Mouse (Mus musculus) hindbrain, postnatal 0 days (tissue): ENCODE measurements around the gene Exoc8. TPM values are rescaled to one million over a fixed set of nuclear protein-coding genes. Genes with fewer than 3 reads are reported as not detected.

ENCODE experiments used
- ATAC-seq: fragments of 200-750 bp; cut with Nextera tagmentation; 2 replicates; pipeline ENCODE4 v1.8.0; 2017; ENCODE audit warnings: mild to moderate bottlenecking, moderate TSS enrichment, moderate library complexity
- DNase-seq: peaks from one replicate; pipeline ENCODE4 v3.0.0-alpha.2; 2015; ENCODE audit warnings: low spot score
- H3K27ac ChIP-seq: fragments of 300-500 bp; sonication (generic); 2 replicates; pipeline ENCODE4 v1.5.1; 2014; ENCODE audit warnings: mild to moderate bottlenecking
- H3K27me3 ChIP-seq: fragments of 300-500 bp; sonication (generic); 2 replicates; pipeline ENCODE4 v1.6.1; 2014; ENCODE audit warnings: low read length, mixed read lengths; ENCODE audit not compliant: insufficient read depth
- H3K36me3 ChIP-seq: fragments of 300-500 bp; sonication (generic); 2 replicates; pipeline ENCODE4 v1.6.1; 2014; ENCODE audit warnings: low read length, mixed read lengths; ENCODE audit not compliant: insufficient read depth
- H3K4me1 ChIP-seq: fragments of 300-500 bp; sonication (generic); 2 replicates; pipeline ENCODE4 v1.6.1; 2014; ENCODE audit warnings: antibody characterized with exemption, low read length, mixed read lengths; ENCODE audit not compliant: insufficient read depth
- H3K4me2 ChIP-seq: fragments of 300-500 bp; sonication (generic); 2 replicates; pipeline ENCODE4 v1.6.1; 2014; ENCODE audit warnings: low read depth, mild to moderate bottlenecking, low read length, moderate library complexity, mixed read lengths
- H3K4me3 ChIP-seq: fragments of 300-500 bp; sonication (generic); 2 replicates; pipeline ENCODE4 v1.5.1; 2014; ENCODE audit warnings: low read length
- H3K9ac ChIP-seq: fragments of 300-500 bp; sonication (generic); replicated peaks from 2 replicates; pipeline ENCODE4 v1.6.1; 2014; ENCODE audit warnings: mild to moderate bottlenecking, low read length, moderate library complexity, mixed read lengths
- H3K9me3 ChIP-seq: fragments of 300-500 bp; sonication (generic); 2 replicates; pipeline ENCODE4 v1.6.1; 2016; ENCODE audit warnings: low read length, mixed read lengths
- CTCF ChIP-seq: IDR thresholded peaks from 2 replicates; pipeline ENCODE4 v1.5.1; 2016; ENCODE audit warnings: antibody characterized with exemption, control low read depth, low read depth
- WGBS: fragments of 180-500 bp; shearing (Covaris S2); extraction: QIAGEN DNeasy Blood & Tissue Kit; methylation state at CpG from one replicate; pipeline ENCODE4 v1.1.7; 2014; 5-methylcytosine and 5-hydroxymethylcytosine counted together
- polyA plus RNA-seq: library from polyadenylated mRNA; unstranded; fragments of >200 nt; fragmentation: Nextera tagmentation; extraction: Ambion mirVana; gene quantifications from 2 replicates; pipeline ENCODE4 v1.2.1, GENCODE M21; 2015
- total RNA-seq: library from RNA; depleted of rRNA; stranded (reverse); fragments of >200 nt; gene quantifications from 2 replicates; pipeline ENCODE4 v1.2.3, GENCODE M21; 2014

Gene Exoc8
- total and polyA plus RNA-seq, 2 experiments from 2014 or later = 10.8 to 36.8 TPM

DNA sequence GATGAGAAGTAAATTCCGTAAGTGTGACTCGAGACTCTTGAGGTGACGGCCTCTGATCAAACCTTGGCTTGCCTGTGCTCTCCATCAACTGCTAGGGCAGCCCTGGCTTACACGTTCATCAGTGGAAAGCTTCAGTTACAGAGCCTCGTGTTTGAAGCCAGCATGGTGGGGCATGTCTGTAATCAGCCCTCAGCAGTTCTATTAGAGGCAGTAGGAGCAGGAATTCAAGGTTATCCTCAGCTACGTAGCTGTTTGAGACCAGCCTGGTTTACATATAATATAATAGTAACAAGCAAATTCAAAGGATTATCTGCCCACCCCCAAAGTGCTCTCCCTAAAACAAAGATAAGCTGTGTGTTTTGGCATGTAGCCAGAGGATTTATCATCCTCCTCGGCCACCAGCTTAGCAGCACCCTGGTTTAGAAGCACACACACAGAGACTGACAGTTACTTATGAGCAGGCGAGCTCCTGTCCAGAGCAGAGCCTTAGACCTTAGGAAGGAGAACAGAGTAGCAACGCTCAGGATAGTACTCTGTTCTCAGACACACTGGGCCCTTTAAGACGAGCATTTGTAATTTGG, 18.5 kb downstream of the Exoc8 start:
- H3K36me3 ChIP-seq = peaks cover 84% of the 10 kb centered on the region
- no peak overlapping the region for H3K4me3 ChIP-seq
- no peak for TF ChIP-seq CTCF

DNA sequence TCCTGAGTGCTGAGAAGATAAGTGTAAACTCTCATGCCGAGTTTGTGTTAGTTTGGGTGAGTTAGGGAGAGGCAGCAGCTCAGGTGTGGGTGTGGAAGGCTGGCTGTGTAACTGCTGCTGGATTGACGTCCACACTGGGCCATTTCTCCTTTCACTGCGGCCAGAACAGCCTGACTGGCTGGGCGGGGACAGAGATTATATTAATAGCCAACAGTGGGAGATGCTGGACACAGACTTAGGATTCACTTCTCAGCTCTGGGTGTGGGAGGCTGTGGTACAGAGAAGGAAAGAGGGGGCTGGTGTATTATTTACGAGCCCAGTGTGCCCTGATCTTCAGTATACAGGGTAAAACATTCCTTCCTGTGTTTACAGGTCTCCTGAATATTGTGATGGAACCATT, 19.4 kb downstream of the Exoc8 start:
- no peak for TF ChIP-seq CTCF
- Histone ChIP-seq H3K4me3 (no peak overlapping the region), H3K9ac (no peak overlapping the region), H3K27ac (no peak overlapping the region), H3K4me1 (no peaks in the 10 kb centered on the region), H3K9me3 (no peaks in the 10 kb centered on the region), H3K4me2 (no peak overlapping the region), H3K36me3 (peaks cover 84% of the 10 kb centered on the region), H3K27me3 (no peaks in the 10 kb centered on the region)
- no peak for ATAC-seq
- DNase-seq = no peak
- 92% methylated on average over 5 of the region's 5 CpGs for WGBS

More for the DNA sequence above, 18.5 kb downstream of the Exoc8 start:
- Histone ChIP-seq H3K9ac (no peak overlapping the region), H3K27me3 (no peaks in the 10 kb centered on the region), H3K9me3 (no peaks in the 10 kb centered on the region), H3K4me1 (no peaks in the 10 kb centered on the region), H3K4me2 (no peak overlapping the region), H3K27ac (no peak overlapping the region)
- WGBS = 88% methylated on average over 10 of the region's 10 CpGs
- DNase-seq (no peak), ATAC-seq (no peak)

DNA sequence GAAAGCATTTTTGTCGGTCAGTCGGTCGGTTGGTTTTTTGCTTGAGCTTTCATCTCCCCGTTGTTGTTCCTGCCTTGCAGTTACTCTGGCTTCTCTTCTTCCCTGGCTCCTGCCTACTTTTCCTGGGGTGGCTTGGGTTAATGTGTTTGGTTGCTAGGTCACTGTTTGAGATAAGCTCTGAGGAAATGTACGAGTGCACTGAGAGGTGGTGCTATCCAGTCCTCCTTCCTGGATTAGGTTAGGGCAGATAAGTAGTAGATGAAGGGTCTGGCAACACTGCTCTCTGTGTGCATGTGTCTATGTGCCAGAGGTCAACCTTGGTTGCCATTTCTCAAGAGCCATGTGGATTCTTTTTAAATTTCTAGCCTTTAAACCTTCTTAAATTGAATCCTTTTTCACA, 24.8 kb downstream of the Exoc8 start:
- DNase-seq (no peak), ATAC-seq (no peak)
- 92% methylated on average over 5 of the region's 5 CpGs for WGBS
- Histone ChIP-seq H3K36me3 (peaks cover 52% of the 10 kb centered on the region), H3K9me3 (no peaks in the 10 kb centered on the region), H3K4me3 (no peak overlapping the region), H3K27me3 (no peaks in the 10 kb centered on the region), H3K9ac (no peak overlapping the region), H3K4me2 (no peak overlapping the region), H3K27ac (no peak overlapping the region), H3K4me1 (peaks cover 4% of the 10 kb centered on the region; the same call in 1 of the 2 replicates)
- TF ChIP-seq CTCF = no peak

DNA sequence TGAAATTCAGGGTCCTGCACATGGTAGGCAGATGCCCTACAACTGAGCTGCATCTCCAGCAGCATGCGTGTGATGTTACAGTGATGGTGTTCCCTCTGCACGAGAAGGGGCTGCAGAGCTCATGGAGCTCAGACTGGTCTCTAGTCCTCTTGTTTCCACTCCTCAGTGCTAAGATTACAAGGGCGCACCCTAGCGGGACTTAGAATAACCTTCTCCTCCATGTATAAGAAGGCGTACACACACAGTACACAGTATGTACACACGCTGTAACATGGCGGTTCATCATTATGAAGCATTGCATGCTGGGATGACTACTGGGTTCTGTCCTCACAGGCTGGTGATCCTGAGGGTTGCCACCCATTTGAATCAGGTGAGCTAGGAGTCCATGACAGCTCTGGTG, 25.4 kb downstream of the Exoc8 start:
- peaks cover 46% of the 10 kb centered on the region for H3K36me3 ChIP-seq

DNA sequence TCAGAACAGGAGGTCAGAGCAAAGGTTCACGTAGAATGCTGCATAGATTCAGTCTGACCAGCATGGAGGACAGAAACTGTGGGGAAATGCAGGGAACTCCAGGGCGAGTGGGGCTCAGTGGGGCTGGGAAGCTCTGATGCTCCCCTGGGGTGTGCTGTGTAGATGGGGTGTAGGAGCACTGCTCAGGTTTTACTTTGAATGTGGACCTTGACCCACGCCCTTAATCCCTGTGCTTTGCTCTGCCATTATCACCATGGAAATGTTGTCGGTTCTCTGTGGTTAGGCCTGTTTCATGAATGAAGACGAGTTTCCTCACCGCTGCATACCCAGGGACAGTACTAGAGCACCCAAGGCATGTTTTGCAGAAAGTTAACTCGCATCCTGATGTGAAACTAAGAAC, 26.0 kb downstream of the Exoc8 start:
- DNase-seq = no peak
- no peak overlapping the region for H3K4me2 ChIP-seq
- H3K4me1 ChIP-seq = peaks cover 4% of the 10 kb centered on the region; the same call in 1 of the 2 replicates
- no peak overlapping the region for H3K4me3 ChIP-seq
- H3K9me3 ChIP-seq = no peaks in the 10 kb centered on the region
- H3K27ac ChIP-seq = no peak overlapping the region
- no peak for TF ChIP-seq CTCF
- H3K27me3 ChIP-seq = no peaks in the 10 kb centered on the region
- no peak for ATAC-seq
- 92% methylated on average over 7 of the region's 7 CpGs for WGBS
- peaks cover 40% of the 10 kb centered on the region for H3K36me3 ChIP-seq
- no peak overlapping the region for H3K9ac ChIP-seq

More for the DNA sequence above, 25.4 kb downstream of the Exoc8 start:
- H3K9me3 ChIP-seq = no peaks in the 10 kb centered on the region
- no peak overlapping the region for H3K27ac ChIP-seq
- no peak for TF ChIP-seq CTCF
- H3K4me3 ChIP-seq = no peak overlapping the region
- peaks cover 4% of the 10 kb centered on the region; the same call in 1 of the 2 replicates for H3K4me1 ChIP-seq
- DNase-seq (no peak), ATAC-seq (no peak)
- 95% methylated on average over 7 of the region's 7 CpGs for WGBS
- no peak overlapping the region for H3K4me2 ChIP-seq
- no peaks in the 10 kb centered on the region for H3K27me3 ChIP-seq
- H3K9ac ChIP-seq = no peak overlapping the region

DNA sequence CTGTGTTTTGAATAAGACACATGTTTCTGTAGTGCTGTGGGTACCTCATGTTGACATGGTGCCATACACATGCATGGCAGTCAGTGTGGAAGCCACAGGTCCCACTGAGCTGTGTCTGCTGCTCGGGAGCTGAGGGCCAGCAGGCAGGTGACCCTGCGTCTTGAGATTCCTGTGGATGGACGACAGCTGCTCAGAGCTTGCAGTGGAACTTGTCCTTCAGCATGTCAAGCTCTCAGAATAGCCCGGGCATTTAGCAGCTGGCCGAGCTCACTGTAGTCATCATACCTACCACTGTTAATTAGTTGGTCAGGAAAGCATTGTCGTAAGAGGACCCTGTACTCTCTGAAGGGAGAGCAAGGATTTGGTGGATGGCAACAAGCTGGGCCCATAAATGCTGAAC, 27.8 kb downstream of the Exoc8 start:
- no peak for TF ChIP-seq CTCF
- Histone ChIP-seq H3K27me3 (no peaks in the 10 kb centered on the region), H3K27ac (no peak overlapping the region), H3K36me3 (peaks cover 30% of the 10 kb centered on the region), H3K4me2 (no peak overlapping the region), H3K9me3 (no peaks in the 10 kb centered on the region), H3K4me1 (peaks cover 4% of the 10 kb centered on the region; the same call in 1 of the 2 replicates), H3K4me3 (no peak overlapping the region), H3K9ac (no peak overlapping the region)
- WGBS = 80% methylated on average over 6 of the region's 6 CpGs
- ATAC-seq (no peak), DNase-seq (no peak)

DNA sequence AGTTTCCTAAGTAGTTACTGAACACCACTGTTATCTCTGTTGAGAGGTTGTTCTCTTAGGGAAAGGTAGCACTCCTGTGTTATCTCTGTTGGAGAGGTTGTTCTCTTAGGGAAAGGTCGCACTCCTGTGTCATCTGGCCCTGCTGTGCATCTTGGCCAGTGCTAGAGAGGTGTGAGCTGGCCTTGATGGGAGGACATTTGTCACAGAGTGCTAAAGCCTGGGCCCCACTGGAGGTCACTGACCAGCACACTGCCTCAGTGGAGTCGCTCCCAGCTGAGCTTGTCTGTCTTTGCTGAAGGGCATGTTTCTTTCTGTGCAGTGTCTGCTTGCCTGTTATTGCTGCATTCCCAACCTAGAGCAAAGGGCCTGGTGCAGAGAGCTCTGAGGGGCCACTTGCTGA, 30.4 kb downstream of the Exoc8 start:
- TF ChIP-seq CTCF = no peak
- 98% methylated on average over 2 of the region's 2 CpGs for WGBS
- Histone ChIP-seq H3K4me1 (peaks cover 8% of the 10 kb centered on the region), H3K9ac (no peak overlapping the region), H3K36me3 (peaks cover 4% of the 10 kb centered on the region; the same call in 1 of the 2 replicates), H3K4me2 (no peak overlapping the region), H3K27ac (no peak overlapping the region), H3K4me3 (no peak overlapping the region), H3K27me3 (no peaks in the 10 kb centered on the region), H3K9me3 (no peaks in the 10 kb centered on the region)
- DNase-seq (no peak), ATAC-seq (no peak)
